ENCODE assay signal across 9 mouse cellular contexts in the genomic region with DNA sequence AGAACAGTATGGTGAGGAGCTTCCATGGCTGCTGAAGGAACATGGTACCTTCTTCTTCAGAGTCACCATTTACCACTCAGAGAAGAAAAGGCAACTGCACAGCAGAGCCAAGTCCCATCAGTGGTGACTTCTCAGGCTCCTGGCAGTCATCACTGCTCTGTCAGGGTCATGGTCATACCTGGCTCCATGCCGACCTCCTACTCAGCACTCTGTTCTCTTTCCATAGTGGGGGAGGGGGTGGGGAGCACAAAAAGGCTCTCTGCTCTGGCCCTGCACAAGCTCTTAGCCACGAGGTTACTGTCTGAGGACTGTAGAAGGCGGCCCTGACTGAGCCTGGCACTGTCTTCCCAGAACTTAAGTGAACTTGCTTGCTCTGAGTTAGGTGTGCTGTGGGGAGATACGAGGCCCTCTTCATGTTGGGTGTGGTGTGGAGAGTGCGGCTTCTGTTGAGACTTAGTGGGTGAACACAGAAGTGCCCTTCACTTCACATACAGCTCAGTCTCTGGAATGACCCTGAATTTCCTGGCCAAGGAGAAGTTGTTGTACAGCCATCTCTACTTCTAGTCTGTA. TPM values are rescaled to one million over a fixed set of nuclear protein-coding genes. Genes with fewer than 3 reads are reported as not detected.
DNase-seq lines count a peak whose midpoint lies in the region; ATAC-seq and TF ChIP-seq lines count a peak whose summit lies in the region.
"Had no signal": no experiment of that assay in that cellular context is flagged by ENCODE, and none has a peak within 500 bp of the region (broad histone marks: within the 10 kb centered on the region; RNA-seq: fewer than 3 reads in every experiment).

No protein-coding gene starts in this region.

- DNase-seq in forebrain, embryonic 10.5 days (ENCODE audit: extremely low spot score, low spot score) = no peak
- DNase-seq in adrenal gland, adult 2 months = peak; percentile 85
- peak; percentile 31 to 41 for DNase-seq in cerebellum, postnatal 36 days
- DNase-seq in liver = peak; percentile 80
- no peak for DNase-seq in midbrain, postnatal 0 days (ENCODE audit: low spot score)
- no peak for DNase-seq in urinary bladder, postnatal 4 days (ENCODE audit: low spot score in 2 of 2)
- no peak for DNase-seq in right cerebral cortex, postnatal 25 days
- DNase-seq: B cell, adult 2 months had no signal

- 90% methylated on average over 5 of the region's 5 CpGs for WGBS in forebrain, embryonic 10.5 days
- 86% methylated on average over 5 of the region's 5 CpGs for WGBS in forebrain, embryonic 16.5 days
- WGBS in midbrain, postnatal 0 days = 93% methylated on average over 5 of the region's 5 CpGs

- H3K36me3 ChIP-seq in forebrain, embryonic 10.5 days (replicated peaks) = peaks cover 26% of the 10 kb centered on the region
- no peaks in the 10 kb centered on the region; the same call in 1 of the 2 replicates for H3K36me3 ChIP-seq in forebrain, embryonic 16.5 days (ENCODE audit: control insufficient read depth, insufficient read depth)
- H3K36me3 ChIP-seq in midbrain, postnatal 0 days (ENCODE audit: insufficient read depth, low read length) = peaks cover 18% of the 10 kb centered on the region; the same call in 1 of the 2 replicates

- H3K9ac ChIP-seq in forebrain, embryonic 16.5 days (replicated peaks; ENCODE audit: low read depth, low read length) = no peak overlapping the region
- no peak overlapping the region for H3K9ac ChIP-seq in midbrain, postnatal 0 days (replicated peaks; ENCODE audit: low read length, poor library complexity, severe bottlenecking)

- H3K4me3 ChIP-seq in forebrain, embryonic 10.5 days = no peak overlapping the region
- no peak overlapping the region for H3K4me3 ChIP-seq in forebrain, embryonic 16.5 days (replicated peaks; ENCODE audit: low read length)
- no peak overlapping the region for H3K4me3 ChIP-seq in midbrain, postnatal 0 days (ENCODE audit: low read depth, low read length)

- H3K4me2 ChIP-seq in forebrain, embryonic 16.5 days (ENCODE audit: low read length) = no peak overlapping the region
- no peak overlapping the region for H3K4me2 ChIP-seq in midbrain, postnatal 0 days (ENCODE audit: low read depth, low read length, poor library complexity, severe bottlenecking)

- 0 out of 2 replicates have a peak overlapping the region, but pooled peaks have one; percentile 40 for H3K27ac ChIP-seq in forebrain, embryonic 10.5 days
- H3K27ac ChIP-seq in forebrain, embryonic 16.5 days (ENCODE audit: low read length) = no peak overlapping the region
- H3K27ac ChIP-seq in midbrain, postnatal 0 days (ENCODE audit: low read depth, low read length) = no peak overlapping the region

- H3K27me3 ChIP-seq in forebrain, embryonic 10.5 days (ENCODE audit: poor library complexity, severe bottlenecking) = no peaks in the 10 kb centered on the region
- H3K27me3 ChIP-seq in forebrain, embryonic 16.5 days (replicated peaks; ENCODE audit: control insufficient read depth, insufficient read depth, low read length) = no peaks in the 10 kb centered on the region
- no peaks in the 10 kb centered on the region for H3K27me3 ChIP-seq in midbrain, postnatal 0 days (ENCODE audit: insufficient read depth, low read length)

- H3K9me3 ChIP-seq in forebrain, embryonic 10.5 days = no peaks in the 10 kb centered on the region
- no peaks in the 10 kb centered on the region for H3K9me3 ChIP-seq in forebrain, embryonic 16.5 days (ENCODE audit: control insufficient read depth, low read length)
- H3K9me3 ChIP-seq in midbrain, postnatal 0 days (ENCODE audit: low read length) = no peaks in the 10 kb centered on the region

- no peak for ATAC-seq in forebrain, embryonic 16.5 days
- no peak for ATAC-seq in midbrain, postnatal 0 days (ENCODE audit: low FRiP score)

- peaks cover 3% of the 10 kb centered on the region for H3K4me1 ChIP-seq in forebrain, embryonic 10.5 days
- H3K4me1 ChIP-seq in forebrain, embryonic 16.5 days (replicated peaks; ENCODE audit: control insufficient read depth, insufficient read depth, low read length) = no peaks in the 10 kb centered on the region
- H3K4me1 ChIP-seq in midbrain, postnatal 0 days (ENCODE audit: insufficient read depth, low read length) = no peaks in the 10 kb centered on the region

- no peak for TF ChIP-seq CTCF in midbrain, postnatal 0 days (IDR thresholded peaks at IDR 0.05)

RNA-seq across cellular contexts. Expression of gene Zfp750, which starts 24.2 kb away (rescaled TPM):
- polyA plus RNA-seq in forebrain, embryonic 10.5 days (2016; fragmentation: Nextera tagmentation; extraction: Ambion mirVana) = 0.49 and 0.69 TPM in 2 replicates
- 0.34 and 0.66 TPM in 2 replicates for polyA plus RNA-seq in forebrain, embryonic 16.5 days (2015; fragmentation: Nextera tagmentation; extraction: Ambion mirVana)
- under 1 TPM in 1 of 2 experiments, not detected in 1; 0.72 TPM for total RNA-seq in adrenal gland, adult 2 months (2021)
- polyA plus RNA-seq in adrenal gland, adult 2 months (2012; rRNA removed) = 0.33 and 0.72 TPM in 2 replicates
- total RNA-seq in midbrain, postnatal 0 days (2014; rRNA removed) = 0.33 and 0.71 TPM in 2 replicates
- polyA plus RNA-seq in midbrain, postnatal 0 days (2015; fragmentation: Nextera tagmentation; extraction: Ambion mirVana) = 0.22 and 0.35 TPM in 2 replicates

Comparison
In these comparisons a context has a peak if more than half of its experiments do, and no peak if none do; other contexts are left out.
1. DNase-seq: peak in adrenal gland, adult 2 months (single experiment), cerebellum, postnatal 36 days (2 of 2) and liver (single experiment); none in forebrain, embryonic 10.5 days (single experiment), midbrain, postnatal 0 days (single experiment), urinary bladder, postnatal 4 days (0 of 2) and right cerebral cortex, postnatal 25 days (single experiment).